Mouse (Mus musculus): ENCODE data around the gene Suds3. TPM values are rescaled to one million over a fixed set of nuclear protein-coding genes. Genes with fewer than 3 reads are reported as not detected.

Suds3 gene
- polyA plus RNA-seq, 1 experiment from 2014 or later: 79.0 TPM

DNA sequence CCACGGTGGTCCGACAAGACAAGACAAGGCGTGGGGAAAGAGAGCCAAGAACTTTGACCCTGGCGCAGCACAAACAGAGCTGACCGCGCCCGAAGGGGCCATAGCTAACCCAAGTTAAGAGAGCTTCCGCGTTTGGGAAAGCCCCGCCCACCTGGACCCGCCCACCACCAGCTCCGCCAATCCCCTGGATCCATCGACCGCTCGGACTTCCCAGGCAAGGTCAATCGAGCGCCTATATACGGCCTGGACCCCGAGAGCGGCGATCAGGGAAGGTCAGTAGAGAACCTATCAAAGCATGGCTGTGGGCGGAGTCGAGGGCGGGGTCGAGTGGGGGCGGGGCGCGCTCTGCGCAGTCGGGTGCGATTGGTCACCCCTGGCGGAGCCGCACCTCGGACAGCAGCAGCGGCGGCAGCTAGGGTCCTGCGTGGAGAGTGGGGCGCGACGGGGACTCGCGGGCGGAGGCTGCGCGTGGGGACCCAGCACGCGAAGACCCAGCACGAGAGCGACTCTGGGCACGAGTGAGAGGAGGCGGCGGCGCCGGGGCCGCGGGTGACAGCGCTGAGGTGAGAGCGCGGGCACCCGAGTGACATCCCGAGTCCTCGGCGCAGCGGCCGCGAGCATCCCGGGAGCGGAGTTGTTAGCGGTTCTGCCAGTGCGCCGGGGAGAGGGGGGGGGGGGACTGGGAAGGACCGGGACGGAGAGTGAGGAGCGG lies 4.0 kb upstream of the Suds3 start, which contains the start of gene Taok3:
Gene Taok3 (plus strand): TSS at position 353 of the 712 bp plus-strand sequence.
- under 1% methylated on average over 74 of the region's 74 CpGs for WGBS
- ATAC-seq (ENCODE audit: insufficient read depth, low FRiP score, low read depth): peak; percentile 88

DNA sequence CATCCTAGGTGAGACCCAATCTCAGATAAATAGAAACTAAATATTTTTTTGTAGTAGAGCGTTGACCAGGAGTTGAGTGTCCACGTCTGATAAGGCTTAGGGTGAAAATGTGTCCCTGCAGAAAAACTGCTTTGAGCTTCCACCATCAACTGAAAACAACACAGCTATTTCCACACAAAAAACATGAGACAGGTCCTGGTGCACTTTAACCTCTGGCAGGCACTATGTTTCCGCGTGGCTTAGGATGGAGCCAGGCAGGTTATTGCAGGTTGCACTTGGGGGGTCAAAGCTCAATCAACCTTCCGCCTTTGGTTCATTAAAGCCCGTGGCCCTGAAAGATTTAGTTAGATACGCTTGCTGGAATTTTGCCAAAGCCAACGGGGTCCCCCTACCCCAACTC lies 2.9 kb upstream of the Suds3 start:
- no peaks in the 10 kb centered on the region for H3K9me3 ChIP-seq
- no peak for ATAC-seq (ENCODE audit: insufficient read depth, low FRiP score, low read depth)
- 64% methylated on average over 8 of the region's 8 CpGs for WGBS
- no peak overlapping the region for H3K4me3 ChIP-seq (replicated peaks)
- no peak overlapping the region for H3K9ac ChIP-seq
- no peaks in the 10 kb centered on the region for H3K27me3 ChIP-seq (replicated peaks)
- H3K4me2 ChIP-seq: peak overlapping the region; percentile 69
- peaks cover 11% of the 10 kb centered on the region; the same call in 1 of the 2 replicates for H3K4me1 ChIP-seq
- no peak overlapping the region for H3K27ac ChIP-seq
- no peaks in the 10 kb centered on the region for H3K36me3 ChIP-seq

More for the DNA sequence above, 4.0 kb upstream of the Suds3 start, which contains the start of gene Taok3:
- peak within 1 kb of the TSS; percentile 90 for H3K4me2 ChIP-seq
- H3K4me3 ChIP-seq (replicated peaks): peak within 1 kb of the TSS; percentile 82
- H3K27me3 ChIP-seq (replicated peaks): no peaks in the 10 kb centered on the region
- H3K27ac ChIP-seq: peak within 1 kb of the TSS; percentile 71
- H3K9ac ChIP-seq: peak within 1 kb of the TSS; percentile 46
- no peaks in the 10 kb centered on the region for H3K36me3 ChIP-seq
- H3K9me3 ChIP-seq: no peaks in the 10 kb centered on the region
- peaks cover 11% of the 10 kb centered on the region; the same call in 1 of the 2 replicates for H3K4me1 ChIP-seq

DNA sequence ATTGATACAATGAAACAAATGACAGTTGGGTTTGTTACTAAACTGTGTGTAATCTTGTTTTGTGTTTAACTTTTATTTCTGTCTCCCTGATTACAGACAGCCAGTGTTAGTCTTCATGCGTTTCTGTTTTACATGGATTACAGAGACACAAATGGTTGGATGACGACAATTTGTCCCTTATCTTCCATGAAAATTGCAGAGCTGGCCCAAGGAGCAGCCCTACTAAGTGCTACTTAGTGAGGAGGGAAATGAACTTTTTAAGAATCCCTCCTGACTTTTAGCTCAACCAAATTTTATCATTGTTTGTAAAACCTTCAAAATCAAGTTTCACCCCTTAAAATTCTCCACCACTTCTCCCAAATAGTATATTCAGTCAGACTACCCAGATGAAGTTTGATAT lies 2.3 kb upstream of the Suds3 start:
- no peak overlapping the region for H3K9ac ChIP-seq
- WGBS: 85% methylated on average over 2 of the region's 2 CpGs
- H3K4me2 ChIP-seq: no peak overlapping the region
- no peak overlapping the region for H3K4me3 ChIP-seq (replicated peaks)
- no peak for ATAC-seq (ENCODE audit: insufficient read depth, low FRiP score, low read depth)
- no peaks in the 10 kb centered on the region for H3K9me3 ChIP-seq
- peaks cover 11% of the 10 kb centered on the region; the same call in 1 of the 2 replicates for H3K4me1 ChIP-seq
- 0 out of 2 replicates have a peak, but pooled peaks cover 3% of the 10 kb centered on the region for H3K36me3 ChIP-seq
- no peak overlapping the region for H3K27ac ChIP-seq
- no peaks in the 10 kb centered on the region for H3K27me3 ChIP-seq (replicated peaks)

DNA sequence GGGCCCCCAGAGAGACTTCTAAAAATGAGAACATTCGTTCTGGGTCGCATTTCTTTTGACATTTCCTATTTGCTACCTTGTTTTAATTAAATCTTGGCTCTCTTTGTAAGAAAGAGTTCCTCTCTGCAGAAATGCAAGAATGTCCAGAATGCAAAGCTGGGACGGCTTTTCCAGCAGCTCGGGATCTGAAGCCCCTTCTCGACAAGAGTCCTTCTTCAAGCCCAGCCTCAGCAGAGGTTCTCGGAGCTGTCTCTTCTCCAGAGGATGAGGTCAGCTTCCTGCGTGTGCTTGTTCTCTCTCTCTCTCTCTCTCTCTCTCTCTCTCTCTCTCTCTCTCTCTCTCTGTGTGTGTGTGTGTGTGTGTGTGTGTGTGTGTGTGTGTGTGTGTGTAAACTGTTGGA lies 1.8 kb upstream of the Suds3 start:
- H3K9me3 ChIP-seq: no peaks in the 10 kb centered on the region
- H3K36me3 ChIP-seq: 0 out of 2 replicates have a peak, but pooled peaks cover 6% of the 10 kb centered on the region
- H3K4me2 ChIP-seq: no peak overlapping the region
- ATAC-seq (ENCODE audit: insufficient read depth, low FRiP score, low read depth): no peak
- H3K9ac ChIP-seq: no peak overlapping the region
- no peaks in the 10 kb centered on the region for H3K27me3 ChIP-seq (replicated peaks)
- no peak overlapping the region for H3K27ac ChIP-seq
- 64% methylated on average over 7 of the region's 7 CpGs for WGBS
- H3K4me3 ChIP-seq (replicated peaks): no peak overlapping the region
- peaks cover 11% of the 10 kb centered on the region; the same call in 1 of the 2 replicates for H3K4me1 ChIP-seq

DNA sequence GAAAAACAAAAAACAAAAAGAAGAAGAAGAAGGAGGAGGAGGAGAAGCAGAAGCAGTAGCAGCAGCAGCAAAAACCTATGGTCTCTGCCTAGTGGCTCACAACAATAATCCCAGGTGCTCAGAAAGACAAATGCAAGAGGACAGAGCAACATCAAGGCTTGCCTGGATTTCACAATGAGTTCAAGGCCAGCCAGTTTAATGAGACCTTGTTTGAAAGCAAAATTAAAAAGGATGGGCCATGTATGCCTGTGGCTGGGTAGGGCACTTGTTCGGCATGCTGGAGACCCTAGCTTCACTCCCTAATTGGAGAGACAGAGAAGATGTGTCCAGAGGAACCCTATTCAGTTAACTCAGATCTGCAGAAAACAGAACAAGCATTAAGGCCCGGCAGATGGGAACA lies 1.3 kb upstream of the Suds3 start:
- Histone ChIP-seq H3K4me1 (peaks cover 11% of the 10 kb centered on the region; the same call in 1 of the 2 replicates), H3K9ac (no peak overlapping the region), H3K36me3 (0 out of 2 replicates have a peak, but pooled peaks cover 11% of the 10 kb centered on the region), H3K4me2 (no peak overlapping the region), H3K4me3 (replicated peaks) (no peak overlapping the region), H3K27ac (no peak overlapping the region), H3K9me3 (no peaks in the 10 kb centered on the region), H3K27me3 (replicated peaks) (no peaks in the 10 kb centered on the region)
- 90% methylated on average over 2 of the region's 2 CpGs for WGBS
- ATAC-seq (ENCODE audit: insufficient read depth, low FRiP score, low read depth): no peak

DNA sequence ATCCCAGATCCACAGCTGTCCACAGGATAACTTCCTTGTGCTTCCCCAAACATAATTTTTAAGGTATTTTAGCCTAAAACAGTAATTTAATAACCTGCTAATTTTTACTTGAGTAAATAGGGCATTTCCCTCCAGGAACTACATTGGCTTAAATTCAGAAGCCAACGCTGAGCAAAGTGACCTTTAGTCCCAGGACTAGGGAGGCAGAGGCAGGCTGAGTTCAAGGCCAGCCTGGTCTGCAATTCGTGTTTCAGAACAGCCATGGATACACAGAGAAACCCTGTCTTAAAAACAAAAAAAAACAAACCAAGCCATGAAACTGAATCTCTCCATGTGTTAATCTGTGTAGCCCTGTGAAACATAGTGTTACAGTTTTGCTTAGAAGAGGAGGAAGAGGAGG lies 747 bp upstream of the Suds3 start:
- Histone ChIP-seq H3K4me2 (peak overlapping the region; percentile 85; the same call in 1 of the 2 replicates), H3K4me3 (replicated peaks) (no peak overlapping the region), H3K9me3 (no peaks in the 10 kb centered on the region), H3K36me3 (0 out of 2 replicates have a peak, but pooled peaks cover 12% of the 10 kb centered on the region), H3K27ac (peak overlapping the region; percentile 89), H3K27me3 (replicated peaks) (no peaks in the 10 kb centered on the region), H3K9ac (no peak overlapping the region), H3K4me1 (peaks cover 9% of the 10 kb centered on the region; the same call in 1 of the 2 replicates)
- ATAC-seq (ENCODE audit: insufficient read depth, low FRiP score, low read depth): no peak
- 61% methylated on average over 2 of the region's 2 CpGs for WGBS

DNA sequence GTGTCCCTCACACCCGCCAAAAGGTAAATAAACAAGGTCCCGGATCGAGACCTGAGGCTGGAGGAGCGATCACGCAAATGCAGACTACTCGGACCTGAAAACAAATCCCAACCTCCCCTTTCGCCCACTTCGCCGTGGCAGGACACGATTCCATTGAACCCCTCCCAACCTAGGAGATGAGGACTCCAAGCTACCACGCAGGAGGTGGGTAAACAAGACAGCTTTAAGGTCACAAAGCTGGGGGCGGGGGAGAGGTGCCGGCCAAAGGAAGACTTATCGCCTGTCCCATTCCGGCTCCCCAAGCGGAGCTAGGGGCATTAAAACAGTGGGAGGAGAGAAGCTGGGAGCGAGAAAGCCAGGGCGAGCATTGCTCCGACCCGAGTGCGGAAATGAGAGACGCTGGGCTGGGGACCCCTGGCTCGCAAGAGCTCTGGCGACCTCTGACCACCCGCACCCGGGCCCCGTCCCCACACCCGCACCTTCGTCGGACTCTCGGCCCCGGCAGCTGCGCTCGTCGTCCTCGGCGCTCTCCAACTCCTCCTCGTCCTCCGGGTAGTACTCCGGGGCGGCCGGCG lies 633 bp downstream of the Suds3 start:
- WGBS: under 1% methylated on average over 41 of the region's 43 CpGs
- no peaks in the 10 kb centered on the region for H3K4me1 ChIP-seq
- H3K9ac ChIP-seq: peak overlapping the region; percentile 73
- H3K27ac ChIP-seq: peak overlapping the region; percentile 89
- peak overlapping the region; percentile 85 for H3K4me2 ChIP-seq
- no peaks in the 10 kb centered on the region for H3K9me3 ChIP-seq
- peak; percentile 3; the same call in 1 of the 2 replicates for ATAC-seq (ENCODE audit: insufficient read depth, low FRiP score, low read depth)
- no peaks in the 10 kb centered on the region for H3K27me3 ChIP-seq (replicated peaks)
- peak overlapping the region; percentile 94 for H3K4me3 ChIP-seq (replicated peaks)
- H3K36me3 ChIP-seq: peaks cover 21% of the 10 kb centered on the region; the same call in 1 of the 2 replicates

DNA sequence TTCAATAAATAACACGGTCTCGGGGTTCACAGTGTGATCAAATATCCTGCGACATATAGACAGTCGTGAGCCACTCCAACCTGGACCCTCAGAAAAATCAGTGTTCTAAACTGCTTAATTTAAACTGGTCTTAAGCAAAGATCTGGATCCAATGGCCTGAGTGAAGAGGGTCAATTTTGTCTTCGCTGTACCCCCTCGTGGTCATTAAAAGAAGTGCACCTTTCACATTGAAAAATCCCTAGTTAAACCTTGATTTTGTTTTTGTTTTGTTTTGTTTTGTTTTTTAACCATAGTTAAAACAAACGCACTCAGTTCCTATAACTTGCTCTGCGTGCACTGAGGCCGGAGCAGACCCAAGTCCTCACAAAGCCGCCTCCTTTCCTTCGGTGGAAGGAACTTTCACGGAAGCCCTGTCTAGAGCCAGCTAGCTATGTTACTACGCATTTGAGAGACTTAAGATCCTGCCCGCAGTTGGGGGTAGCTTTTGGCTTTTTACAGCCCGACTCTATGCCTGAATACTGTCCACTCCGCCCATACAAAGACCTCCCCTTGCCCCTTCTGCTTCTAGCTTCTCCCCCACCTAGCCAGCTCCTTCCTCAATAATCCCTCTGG lies 1.2 kb downstream of the Suds3 start:
- Histone ChIP-seq H3K9me3 (no peaks in the 10 kb centered on the region), H3K4me1 (no peaks in the 10 kb centered on the region), H3K9ac (peak overlapping the region; percentile 73), H3K4me3 (replicated peaks) (peak overlapping the region; percentile 94), H3K4me2 (peak overlapping the region; percentile 85), H3K27ac (peak overlapping the region; percentile 89), H3K27me3 (replicated peaks) (no peaks in the 10 kb centered on the region), H3K36me3 (peaks cover 21% of the 10 kb centered on the region; the same call in 1 of the 2 replicates)
- 5% methylated on average over 16 of the region's 16 CpGs for WGBS
- ATAC-seq (ENCODE audit: insufficient read depth, low FRiP score, low read depth): no peak

DNA sequence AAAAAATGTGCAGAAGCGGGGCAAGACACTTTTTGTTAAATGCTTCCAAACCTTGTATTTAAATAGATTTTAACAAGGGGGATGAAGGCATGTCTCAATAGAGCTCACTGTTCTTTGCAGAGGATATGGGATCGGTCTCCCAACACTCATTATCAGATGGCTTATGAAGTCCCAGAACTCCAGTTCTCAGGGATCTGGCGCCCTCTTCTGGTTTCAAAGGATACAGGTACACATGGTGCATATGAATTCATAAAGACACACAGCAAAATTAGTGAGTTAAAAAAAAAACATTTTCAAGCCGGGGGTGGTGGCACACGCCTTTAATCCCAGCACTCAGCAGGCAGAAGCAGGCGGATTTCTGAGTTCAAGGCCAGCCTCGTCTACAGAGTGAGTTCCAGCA lies 2.6 kb downstream of the Suds3 start:
- Histone ChIP-seq H3K9me3 (no peaks in the 10 kb centered on the region), H3K27ac (no peak overlapping the region), H3K27me3 (replicated peaks) (no peaks in the 10 kb centered on the region), H3K4me2 (no peak overlapping the region), H3K4me3 (replicated peaks) (no peak overlapping the region), H3K36me3 (peaks cover 30% of the 10 kb centered on the region; the same call in 1 of the 2 replicates), H3K9ac (no peak overlapping the region), H3K4me1 (no peaks in the 10 kb centered on the region)
- WGBS: 91% methylated on average over 7 of the region's 7 CpGs
- no peak for ATAC-seq (ENCODE audit: insufficient read depth, low FRiP score, low read depth)

DNA sequence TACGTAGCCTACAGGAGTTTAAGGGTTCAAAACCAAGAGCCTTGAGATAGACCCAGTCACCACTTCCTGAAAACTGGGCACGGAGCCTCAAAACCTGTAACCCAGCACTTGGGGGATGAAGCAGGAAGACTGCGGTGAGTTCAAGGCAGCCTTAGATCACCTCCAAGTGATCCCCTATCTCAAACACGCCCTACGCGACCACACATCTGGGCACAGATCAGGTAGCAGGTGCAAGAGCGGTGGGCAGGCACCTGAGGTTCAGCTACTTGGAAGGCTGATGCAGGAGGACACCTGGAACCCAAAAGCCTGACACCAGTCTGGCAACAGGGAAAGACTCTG lies 4.2 kb downstream of the Suds3 start:
- ATAC-seq (ENCODE audit: insufficient read depth, low FRiP score, low read depth): no peak
- no peak overlapping the region for H3K4me2 ChIP-seq
- H3K4me3 ChIP-seq (replicated peaks): no peak overlapping the region
- no peaks in the 10 kb centered on the region for H3K27me3 ChIP-seq (replicated peaks)
- H3K9me3 ChIP-seq: no peaks in the 10 kb centered on the region
- H3K9ac ChIP-seq: no peak overlapping the region
- H3K4me1 ChIP-seq: no peaks in the 10 kb centered on the region
- WGBS: 97% methylated on average over 7 of the region's 7 CpGs
- H3K36me3 ChIP-seq: peaks cover 39% of the 10 kb centered on the region; the same call in 1 of the 2 replicates
- no peak overlapping the region for H3K27ac ChIP-seq

DNA sequence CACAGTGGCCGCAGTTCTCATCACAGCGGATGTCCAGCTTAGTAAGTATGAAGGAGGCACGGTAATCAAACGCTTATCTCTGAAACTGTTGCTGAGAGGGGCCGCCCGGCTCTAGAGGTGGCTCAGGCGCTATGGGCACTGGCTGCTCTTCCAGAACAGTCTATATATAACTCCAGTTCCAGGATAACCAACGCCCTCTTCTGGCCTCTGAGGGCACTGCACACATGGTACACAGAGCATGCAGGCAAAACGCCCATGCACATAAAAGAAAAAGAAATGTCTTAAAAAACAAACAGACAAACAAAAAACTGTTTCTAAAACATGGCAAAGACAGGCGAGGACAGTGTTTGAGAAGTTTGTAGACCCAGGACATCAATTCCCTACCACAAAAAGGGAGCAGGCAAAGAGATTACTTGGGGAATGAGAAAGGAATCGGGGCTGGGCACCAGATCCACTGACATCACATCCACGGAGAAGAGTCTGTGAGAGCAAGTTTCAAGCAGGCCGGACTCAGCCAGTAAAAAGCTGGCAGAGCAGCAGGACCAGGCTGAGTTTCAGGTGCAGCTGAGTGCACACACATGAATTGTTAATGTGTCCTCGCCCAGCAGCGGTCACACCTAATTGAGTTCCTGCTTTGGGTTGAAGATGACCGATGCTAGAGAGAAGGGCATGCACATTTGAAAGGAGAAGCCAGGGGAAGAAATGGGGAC lies 4.7 kb downstream of the Suds3 start:
- ATAC-seq (ENCODE audit: insufficient read depth, low FRiP score, low read depth): no peak
- 93% methylated on average over 16 of the region's 16 CpGs for WGBS
- Histone ChIP-seq H3K27me3 (replicated peaks) (no peaks in the 10 kb centered on the region), H3K9ac (no peak overlapping the region), H3K4me1 (no peaks in the 10 kb centered on the region), H3K27ac (no peak overlapping the region), H3K4me3 (replicated peaks) (no peak overlapping the region), H3K9me3 (no peaks in the 10 kb centered on the region), H3K36me3 (peaks cover 39% of the 10 kb centered on the region; the same call in 1 of the 2 replicates), H3K4me2 (no peak overlapping the region)

Measured in stomach, embryonic 15.5 days (tissue).